In the genomic region with DNA sequence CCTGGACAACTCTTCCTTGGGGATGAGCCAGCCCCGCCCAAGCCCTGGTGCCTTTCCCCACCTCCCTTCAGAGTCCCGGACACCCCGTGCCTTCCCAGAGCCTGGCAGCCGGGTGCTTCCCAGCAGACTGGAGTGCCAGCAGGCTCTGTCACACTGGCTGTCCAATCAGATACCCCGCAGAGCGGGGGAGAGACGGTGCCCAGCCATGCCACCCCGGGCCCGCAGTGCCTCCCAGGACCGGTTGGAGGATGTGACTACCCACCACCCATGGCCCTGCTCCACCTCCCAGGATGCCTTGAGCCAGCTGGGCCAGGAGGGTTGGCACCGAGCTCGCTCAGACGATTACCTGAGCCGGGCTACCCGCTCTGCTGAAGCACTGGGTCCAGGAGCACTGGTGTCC, we compare ENCODE assay signal across 11 mouse cellular contexts. TPM values are rescaled to one million over a fixed set of nuclear protein-coding genes. Genes with fewer than 3 reads are reported as not detected.
DNase-seq lines count a peak whose midpoint lies in the region; ATAC-seq and TF ChIP-seq lines count a peak whose summit lies in the region.
"Had no signal": no experiment of that assay in that cellular context is flagged by ENCODE, and none has a peak within 500 bp of the region (broad histone marks: within the 10 kb centered on the region; RNA-seq: fewer than 3 reads in every experiment).

No protein-coding gene starts in this region.

- WGBS in embryonic facial prominence, embryonic 14.5 days: 93% methylated on average over 13 of the region's 15 CpGs
- WGBS in hindbrain, embryonic 11.5 days: 96% methylated on average over 15 of the region's 15 CpGs
- WGBS in lung, adult 2 months: 89% methylated on average over 15 of the region's 15 CpGs

- peak overlapping the region; percentile 91; the same call in 1 of the 2 replicates for H3K27ac ChIP-seq in embryonic facial prominence, embryonic 14.5 days (replicated peaks; ENCODE audit: low read depth, low read length)
- no peak overlapping the region for H3K27ac ChIP-seq in hindbrain, embryonic 11.5 days (ENCODE audit: low read depth, low read length)
- H3K27ac ChIP-seq: liver, embryonic 15.5 days had no signal

- DNase-seq in heart, adult 11 months: peak; percentile 97
- no peak for DNase-seq in heart, postnatal 4 days
- DNase-seq in embryonic facial prominence, embryonic 14.5 days (ENCODE audit: low spot score): no peak
- no peak for DNase-seq in hindbrain, embryonic 11.5 days (ENCODE audit: low spot score)
- no peak for DNase-seq in lung, adult 2 months
- no peak for DNase-seq in B cell, adult 2 months

- no peak for TF ChIP-seq POLR2A in myocyte (IDR thresholded peaks at IDR 0.05; ENCODE audit: insufficient read length, low read depth)
- no peak for TF ChIP-seq POLR2A in lung, adult 2 months (IDR thresholded peaks at IDR 0.05; ENCODE audit: borderline replicate concordance, extremely low read depth, low read depth, low read length)

- no peaks in the 10 kb centered on the region for H3K27me3 ChIP-seq in embryonic facial prominence, embryonic 14.5 days (replicated peaks; ENCODE audit: control insufficient read depth, insufficient read depth, low read length)
- no peaks in the 10 kb centered on the region for H3K27me3 ChIP-seq in hindbrain, embryonic 11.5 days (ENCODE audit: control insufficient read depth, insufficient read depth, low read length)
- H3K27me3 ChIP-seq in myocyte (ENCODE audit: control insufficient read depth, insufficient read depth, insufficient read length): no peaks in the 10 kb centered on the region
- H3K27me3 ChIP-seq: liver, embryonic 15.5 days had no signal

- no peak for TF ChIP-seq CTCF in lung, adult 2 months (IDR thresholded peaks at IDR 0.05; ENCODE audit: insufficient read depth, low read length)

- ATAC-seq in embryonic facial prominence, embryonic 14.5 days (ENCODE audit: low read depth): no peak
- ATAC-seq in hindbrain, embryonic 11.5 days (ENCODE audit: low FRiP score): no peak
- no peak for ATAC-seq in activated CD4-positive, CD25-positive, alpha-beta regulatory T cell, adult 4 months

- no peaks in the 10 kb centered on the region for H3K9me3 ChIP-seq in embryonic facial prominence, embryonic 14.5 days (ENCODE audit: control insufficient read depth, low read length)
- H3K9me3 ChIP-seq in hindbrain, embryonic 11.5 days (ENCODE audit: control insufficient read depth, low read length): no peaks in the 10 kb centered on the region
- H3K9me3 ChIP-seq: liver, embryonic 15.5 days had no signal

- no peak overlapping the region; the same call in 1 of the 2 replicates for H3K4me3 ChIP-seq in embryonic facial prominence, embryonic 14.5 days (ENCODE audit: low read depth, low read length)
- H3K4me3 ChIP-seq in hindbrain, embryonic 11.5 days (ENCODE audit: low read depth, low read length): no peak overlapping the region
- peak overlapping the region; percentile 45 for H3K4me3 ChIP-seq in myocyte
- H3K4me3 ChIP-seq in lung, adult 2 months (replicated peaks; ENCODE audit: extremely low read depth, low read depth, low read length): no peak overlapping the region
- H3K4me3 ChIP-seq: liver, embryonic 15.5 days had no signal

- H3K79me2 ChIP-seq in myocyte (ENCODE audit: control insufficient read depth, insufficient read depth): peaks cover 24% of the 10 kb centered on the region

- peaks cover 15% of the 10 kb centered on the region for H3K4me1 ChIP-seq in embryonic facial prominence, embryonic 14.5 days (ENCODE audit: control insufficient read depth, insufficient read depth, low read length)
- 0 out of 2 replicates have a peak, but pooled peaks cover 2% of the 10 kb centered on the region for H3K4me1 ChIP-seq in hindbrain, embryonic 11.5 days (replicated peaks; ENCODE audit: control insufficient read depth, insufficient read depth, low read length)
- peaks cover 15% of the 10 kb centered on the region for H3K4me1 ChIP-seq in lung, adult 2 months (ENCODE audit: control insufficient read depth, insufficient read depth, low read length)

- H3ac ChIP-seq in myocyte (ENCODE audit: control insufficient read depth, insufficient read length): no peak overlapping the region

- no peak overlapping the region for H3K9ac ChIP-seq in embryonic facial prominence, embryonic 14.5 days (ENCODE audit: low read depth, low read length)
- peak overlapping the region; percentile 11; the same call in 1 of the 2 replicates for H3K9ac ChIP-seq in hindbrain, embryonic 11.5 days (ENCODE audit: low read depth, low read length)
- H3K9ac ChIP-seq: liver, embryonic 15.5 days had no signal

- peaks cover 76% of the 10 kb centered on the region for H3K36me3 ChIP-seq in embryonic facial prominence, embryonic 14.5 days (ENCODE audit: control insufficient read depth, insufficient read depth, low read length)
- H3K36me3 ChIP-seq in hindbrain, embryonic 11.5 days (ENCODE audit: control insufficient read depth, insufficient read depth, low read length): no peaks in the 10 kb centered on the region
- peaks cover 61% of the 10 kb centered on the region for H3K36me3 ChIP-seq in myocyte (ENCODE audit: control insufficient read depth, insufficient read depth)

- 0 out of 2 replicates have a peak overlapping the region, but pooled peaks have one; percentile 78 for H3K4me2 ChIP-seq in embryonic facial prominence, embryonic 14.5 days (ENCODE audit: low read depth, low read length)
- H3K4me2 ChIP-seq in hindbrain, embryonic 11.5 days (replicated peaks; ENCODE audit: low read depth, low read length): no peak overlapping the region
- peak overlapping the region; percentile 71 for H3K4me2 ChIP-seq in myocyte (ENCODE audit: low read depth)
- H3K4me2 ChIP-seq: liver, embryonic 15.5 days had no signal

TF ChIP-seq in myocyte, 11 proteins besides CTCF, POLR2A, EP300 and RAD21:
- TF ChIP-seq POLR2AphosphoS2 (IDR thresholded peaks at IDR 0.05; ENCODE audit: insufficient read length, low read depth) (peak; percentile 18), TCF12 (IDR thresholded peaks at IDR 0.05; ENCODE audit: insufficient read depth, poor library complexity, severe bottlenecking) (no peak), CEBPB (IDR thresholded peaks at IDR 0.05; ENCODE audit: insufficient read depth, poor library complexity, severe bottlenecking) (no peak), E2F4 (IDR thresholded peaks at IDR 0.05; ENCODE audit: insufficient read depth) (no peak)

RNA-seq across cellular contexts. Expression of a gene that starts 36.3 kb away (rescaled TPM):
- 10 to 100 TPM; 51.0 to 52.3 TPM for total RNA-seq in heart, postnatal 4 days (2021)
- 8.9 and 9.5 TPM in 2 replicates for polyA plus RNA-seq in embryonic facial prominence, embryonic 14.5 days (2014; fragmentation: Nextera tagmentation; extraction: Ambion mirVana)
- 3.5 TPM in 2 replicates for polyA plus RNA-seq in hindbrain, embryonic 11.5 days (2014; fragmentation: Nextera tagmentation; extraction: Ambion mirVana)
- polyA plus RNA-seq in myocyte (2012; fragmentation: generic; extraction: Trizol): 41.9 TPM
- 74.3 and 90.6 TPM in 2 replicates for polyA plus RNA-seq in lung, adult 2 months (2012; rRNA removed)
- polyA plus RNA-seq in activated CD4-positive, CD25-positive, alpha-beta regulatory T cell, adult 4 months (2017; shearing (Covaris generic)): not detected

RNA-seq across cellular contexts. Expression of a gene that starts 48.5 kb away (rescaled TPM):
- total RNA-seq in heart, postnatal 4 days (2021): not detected
- polyA plus RNA-seq in embryonic facial prominence, embryonic 14.5 days (2014; fragmentation: Nextera tagmentation; extraction: Ambion mirVana): 0.13 TPM in 1 of 2 replicates, not detected in the other
- 0.20 TPM in 1 of 2 replicates, not detected in the other for polyA plus RNA-seq in hindbrain, embryonic 11.5 days (2014; fragmentation: Nextera tagmentation; extraction: Ambion mirVana)
- 1.0 TPM for polyA plus RNA-seq in myocyte (2012; fragmentation: generic; extraction: Trizol)
- polyA plus RNA-seq in lung, adult 2 months (2012; rRNA removed): 0.08 TPM in 1 of 2 replicates, not detected in the other
- polyA plus RNA-seq in activated CD4-positive, CD25-positive, alpha-beta regulatory T cell, adult 4 months (2017; shearing (Covaris generic)): not detected
- total RNA-seq: heart, postnatal 36 days had no signal
- polyA plus RNA-seq: neural tube, embryonic 11.5 days had no signal
